Mouse (Mus musculus): ENCODE data around the gene Gtf2i. TPM values are rescaled to one million over a fixed set of nuclear protein-coding genes. Genes with fewer than 3 reads are reported as not detected.
A peak's percentile ranks its signal among the peaks of the same experiment; 100 is the strongest.

The Gtf2i gene
- total and polyA plus RNA-seq, 3 experiments = 28.4 to 60.9 (median 42.2) TPM

- Histone ChIP-seq H3K27me3 (replicated peaks) (peaks cover 2% of the 10 kb centered on the region), H3K79me2 (replicated peaks; ENCODE audit: control insufficient read depth, extremely low read depth, insufficient read depth, poor library complexity, severe bottlenecking) (peaks cover 16% of the 10 kb centered on the region), H3K9me3 (replicated peaks; ENCODE audit: low read length) (no peaks in the 10 kb centered on the region), H3K9ac (ENCODE audit: insufficient read depth, low read depth) (no peak overlapping the region), H3K4me2 (ENCODE audit: insufficient read depth, low read depth, poor library complexity, severe bottlenecking) (no peak overlapping the region), H3K4me3 (replicated peaks in 1 of 3; ENCODE audit: low read depth in 2 of 3, low read length in 2 of 3, poor library complexity in 1 of 3) (no peak overlapping the region), H3K27ac (ENCODE audit: insufficient read depth, low read depth) (no peak overlapping the region), H3K4me1 (ENCODE audit: control insufficient read depth in 1 of 2, insufficient read depth in 2 of 2) (peaks cover 3 to 9% of the 10 kb centered on the region in 2 experiments; a peak in 2 of 4 replicates), H3K36me3 (replicated peaks in 1 of 2; ENCODE audit: control insufficient read depth in 1 of 2, insufficient read depth in 1 of 2, low read length in 1 of 2) (no peaks in the 10 kb centered on the region)
- no peak for DNase-seq (ENCODE audit: extremely low read depth)
- in situ Hi-C loops (cut with MboI; ENCODE audit: low pct_ligation_motif_present, low pct_unique_long_range_greater_than_20kb, low sequenced_read_pairs) = no loop called here
- no peak for TF ChIP-seq HCFC1 (IDR thresholded peaks at IDR 0.05; ENCODE audit: low read depth, low read length)
- no peak for TF ChIP-seq ZC3H11A (IDR thresholded peaks at IDR 0.05; ENCODE audit: low read depth, low read length)
- TF ChIP-seq NRF1 (IDR thresholded peaks at IDR 0.05; ENCODE audit: low read depth, low read length) = no peak
- dilution Hi-C loops (cut with MboI; ENCODE audit: extremely low pct_ligation_motif_present, extremely low pct_unique_long_range_greater_than_20kb, low sequenced_read_pairs) = no loop called here
These were observed 2.2 kb upstream of the Gtf2i start for GRCm38 (mm10) chr5:134316721-134317120.

GRCm38 (mm10) chr5:134315623-134316350 lies 1.2 kb upstream of the Gtf2i start:
- Histone ChIP-seq H3K27ac (ENCODE audit: insufficient read depth, low read depth) (no peak overlapping the region), H3K9me3 (replicated peaks; ENCODE audit: low read length) (no peaks in the 10 kb centered on the region), H3K4me1 (ENCODE audit: control insufficient read depth in 1 of 2, insufficient read depth in 2 of 2) (peaks cover 6 to 19% of the 10 kb centered on the region in 2 experiments; a peak in 3 of 4 replicates), H3K79me2 (replicated peaks; ENCODE audit: control insufficient read depth, extremely low read depth, insufficient read depth, poor library complexity, severe bottlenecking) (peaks cover 23% of the 10 kb centered on the region), H3K4me3 (replicated peaks in 1 of 3; ENCODE audit: low read depth in 2 of 3, low read length in 2 of 3, poor library complexity in 1 of 3) (peak overlapping the region in 2 of 3 experiments; percentile 78 to 81), H3K4me2 (ENCODE audit: insufficient read depth, low read depth, poor library complexity, severe bottlenecking) (peak overlapping the region; percentile 42), H3K27me3 (replicated peaks) (peaks cover 2% of the 10 kb centered on the region), H3K36me3 (replicated peaks in 1 of 2; ENCODE audit: control insufficient read depth in 1 of 2, insufficient read depth in 1 of 2, low read length in 1 of 2) (peaks cover 0 to 7% of the 10 kb centered on the region in 2 experiments), H3K9ac (ENCODE audit: insufficient read depth, low read depth) (peak overlapping the region; percentile 77; the same call in 1 of the 2 replicates)
- no peak for DNase-seq (ENCODE audit: extremely low read depth)
- dilution Hi-C loops (cut with MboI; ENCODE audit: extremely low pct_ligation_motif_present, extremely low pct_unique_long_range_greater_than_20kb, low sequenced_read_pairs) (no loop called here), in situ Hi-C loops (cut with MboI; ENCODE audit: low pct_ligation_motif_present, low pct_unique_long_range_greater_than_20kb, low sequenced_read_pairs) (no loop called here)
- TF ChIP-seq ETS1 (conservative IDR thresholded peaks at IDR 0.05; ENCODE audit: low read depth, low read length) = no peak
- peak; percentile 54; the same call in 1 of the 2 replicates for TF ChIP-seq CHD2 (IDR thresholded peaks at IDR 0.05; ENCODE audit: low read length)

GRCm38 (mm10) chr5:134314068-134314674 lies 389 bp downstream of the Gtf2i start:
- dilution Hi-C loops (cut with MboI; ENCODE audit: extremely low pct_ligation_motif_present, extremely low pct_unique_long_range_greater_than_20kb, low sequenced_read_pairs) = no loop called here
- H3K79me2 ChIP-seq (replicated peaks; ENCODE audit: control insufficient read depth, extremely low read depth, insufficient read depth, poor library complexity, severe bottlenecking) = peaks cover 36% of the 10 kb centered on the region
- 0 out of 2 replicates have a peak overlapping the region, but pooled peaks have one; percentile 0 for H3K4me2 ChIP-seq (ENCODE audit: insufficient read depth, low read depth, poor library complexity, severe bottlenecking)
- H3K27ac ChIP-seq (ENCODE audit: insufficient read depth, low read depth) = peak overlapping the region; percentile 72
- TF ChIP-seq MXI1 (IDR thresholded peaks at IDR 0.05; ENCODE audit: low read depth, low read length) = 0 out of 2 replicates have a peak, but pooled peaks have one; percentile 50
- TF ChIP-seq KAT2A (IDR thresholded peaks at IDR 0.05; ENCODE audit: insufficient replicate concordance, low read length) = no peak
- TF ChIP-seq EP300 (IDR thresholded peaks at IDR 0.05; ENCODE audit: low read length) = no peak
- 0 out of 2 replicates have a peak, but pooled peaks have one; percentile 85 for TF ChIP-seq UBTF (IDR thresholded peaks at IDR 0.05; ENCODE audit: low read depth, low read length)
- TF ChIP-seq MAX (IDR thresholded peaks at IDR 0.05; ENCODE audit: low read length) = no peak
- TF ChIP-seq MAZ (IDR thresholded peaks at IDR 0.05; ENCODE audit: low read depth, low read length) = peak; percentile 39; the same call in 1 of the 2 replicates
- TF ChIP-seq POLR2A (IDR thresholded peaks at IDR 0.05; ENCODE audit: low read depth, low read length) = no peak
- TF ChIP-seq SIN3A (IDR thresholded peaks at IDR 0.05; ENCODE audit: low read length) = peak; percentile 65
- in situ Hi-C loops (cut with MboI; ENCODE audit: low pct_ligation_motif_present, low pct_unique_long_range_greater_than_20kb, low sequenced_read_pairs) = no loop called here
- H3K27me3 ChIP-seq (replicated peaks) = peaks cover 2% of the 10 kb centered on the region
- DNase-seq (ENCODE audit: extremely low read depth) = peak; percentile 37
- H3K9me3 ChIP-seq (replicated peaks; ENCODE audit: low read length) = no peaks in the 10 kb centered on the region
- H3K4me3 ChIP-seq (replicated peaks in 1 of 3; ENCODE audit: low read depth in 2 of 3, low read length in 2 of 3, poor library complexity in 1 of 3) = peak overlapping the region; percentile 78 to 81 (median 81)
- H3K4me1 ChIP-seq (ENCODE audit: control insufficient read depth in 1 of 2, insufficient read depth in 2 of 2) = peaks cover 6 to 34% of the 10 kb centered on the region in 2 experiments; a peak in 3 of 4 replicates
- H3K9ac ChIP-seq (ENCODE audit: insufficient read depth, low read depth) = peak overlapping the region; percentile 77
- H3K36me3 ChIP-seq (replicated peaks in 1 of 2; ENCODE audit: control insufficient read depth in 1 of 2, insufficient read depth in 1 of 2, low read length in 1 of 2) = peaks cover 6 to 23% of the 10 kb centered on the region in 2 experiments

All from CH12.LX (cell line).